Mouse (Mus musculus) adrenal gland, adult (tissue): ENCODE data around the gene Synrg.

ENCODE experiments used
- DNase-seq, 2 experiments: peaks; one replicate each; pipeline ENCODE4 v3.0.0; 2022 to 2023; ENCODE audit warnings: low spot score in 1 of 2; ENCODE audit not compliant: inconsistent age in 2 of 2

Gene Synrg

GRCm38 (mm10) chr11:84032559-84032958 is 68.3 kb downstream of the Synrg start:
- DNase-seq, result no peak

- peak; percentile 49 to 74 for DNase-seq
Observed at GRCm38 (mm10) chr11:84033671-84034070, 69.4 kb downstream of the Synrg start.

GRCm38 (mm10) chr11:84040621-84041020 is 76.4 kb downstream of the Synrg start:
- no peak for DNase-seq

DNA sequence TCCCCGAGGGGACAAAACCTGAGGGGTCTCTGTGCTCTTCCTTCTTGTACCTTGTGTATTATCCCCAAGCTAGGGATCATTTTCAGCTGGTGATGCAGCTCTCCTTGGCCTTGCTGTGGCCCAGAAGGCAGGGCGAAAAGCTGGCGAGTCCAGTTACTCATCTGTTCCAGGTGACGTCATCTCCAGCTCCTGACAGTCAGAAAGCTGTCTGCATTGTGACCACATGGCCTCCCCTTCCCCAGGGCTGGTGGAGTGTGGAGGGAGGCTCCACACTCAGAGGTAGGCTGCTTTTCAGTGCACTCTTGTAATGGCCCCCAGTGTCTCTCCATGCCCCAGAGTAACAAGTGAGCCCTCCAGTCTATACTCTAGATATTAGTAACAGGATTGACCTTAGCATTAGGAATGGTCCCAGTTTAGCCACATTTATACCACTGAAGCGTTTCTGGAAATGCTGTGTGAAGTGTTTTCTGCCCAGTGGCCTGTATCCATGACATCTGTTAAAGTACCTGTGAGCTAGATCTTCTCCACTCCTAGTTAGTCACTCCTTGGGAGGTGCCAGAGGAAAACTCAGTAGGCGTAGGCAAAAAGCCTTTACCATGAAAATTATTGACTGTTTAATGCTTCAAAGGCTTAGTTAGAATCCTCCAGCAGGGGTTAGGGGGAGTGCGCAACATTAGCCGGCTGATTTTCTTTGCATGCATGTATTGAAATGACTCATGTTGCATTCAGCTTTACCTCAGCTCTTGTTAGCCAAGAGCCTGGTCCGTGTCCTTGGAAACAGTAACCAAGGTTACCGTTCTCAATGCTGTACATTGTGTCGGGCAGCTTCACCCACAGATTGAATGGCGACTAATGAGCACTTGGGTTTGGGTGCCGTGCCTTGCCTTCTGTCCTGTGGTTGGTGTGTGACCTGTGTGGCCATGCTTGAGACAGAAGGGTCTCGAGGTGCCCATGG is 78.9 kb downstream of the Synrg start:
- peak; percentile 85 to 92 for DNase-seq

DNA sequence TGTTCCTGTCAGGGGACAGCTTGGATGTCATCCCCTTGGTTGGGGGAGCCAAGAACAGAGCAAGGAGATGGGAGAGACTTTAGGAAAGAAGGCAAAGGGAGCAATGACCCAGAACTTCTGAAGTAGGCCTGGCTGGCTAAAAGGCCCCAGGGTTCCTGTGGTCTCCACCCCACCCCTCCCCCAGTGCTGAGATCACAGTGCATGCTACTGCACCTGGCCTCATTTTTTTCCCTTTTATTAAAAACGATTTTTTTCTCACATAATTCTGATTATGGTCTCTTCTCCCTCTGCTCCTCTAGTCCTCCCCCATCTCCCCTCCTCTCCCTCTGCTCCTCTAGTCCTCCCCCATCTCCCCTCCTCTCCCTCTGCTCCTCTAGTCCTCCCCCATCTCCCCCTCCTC is 80.8 kb downstream of the Synrg start:
- no peak for DNase-seq

GRCm38 (mm10) chr11:84047270-84047669 is 83.0 kb downstream of the Synrg start:
- DNase-seq, result no peak

GRCm38 (mm10) chr11:84048411-84048810 is 84.2 kb downstream of the Synrg start:
- DNase-seq, result no peak

GRCm38 (mm10) chr11:84053055-84053454 is 88.8 kb downstream of the Synrg start:
- no peak for DNase-seq

DNA sequence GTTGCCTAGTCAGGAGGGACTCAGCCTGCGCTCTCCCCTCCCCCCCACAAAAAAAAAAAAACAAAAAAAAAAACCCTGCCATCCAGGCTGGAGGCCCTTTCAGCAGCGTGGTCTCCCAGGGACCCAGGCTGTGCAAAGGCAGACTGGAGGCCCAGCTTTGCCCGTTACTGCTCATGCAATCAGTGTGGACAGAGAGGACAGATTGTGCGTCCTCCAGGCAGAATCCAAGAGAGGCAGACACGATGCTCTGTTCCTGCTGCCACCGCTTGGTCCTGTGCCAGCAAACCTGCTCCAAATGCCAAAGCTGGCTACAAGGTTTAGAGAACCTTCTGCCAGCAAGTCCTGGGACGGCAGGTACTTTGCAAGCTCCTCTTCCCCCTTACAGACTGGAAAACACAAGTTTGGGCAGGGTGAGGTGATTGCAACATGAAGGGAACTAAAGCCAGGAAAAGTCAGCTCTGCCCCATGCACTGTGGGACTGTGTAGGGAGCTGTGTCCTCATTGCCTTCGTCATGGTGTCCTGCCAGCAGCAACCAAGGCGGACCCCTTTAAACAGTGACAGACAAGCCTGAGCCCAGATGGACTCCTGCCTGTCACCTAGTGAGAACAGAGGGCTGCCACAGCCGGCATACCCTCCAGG is 89.4 kb downstream of the Synrg start:
- DNase-seq, result peak; percentile 64

DNA sequence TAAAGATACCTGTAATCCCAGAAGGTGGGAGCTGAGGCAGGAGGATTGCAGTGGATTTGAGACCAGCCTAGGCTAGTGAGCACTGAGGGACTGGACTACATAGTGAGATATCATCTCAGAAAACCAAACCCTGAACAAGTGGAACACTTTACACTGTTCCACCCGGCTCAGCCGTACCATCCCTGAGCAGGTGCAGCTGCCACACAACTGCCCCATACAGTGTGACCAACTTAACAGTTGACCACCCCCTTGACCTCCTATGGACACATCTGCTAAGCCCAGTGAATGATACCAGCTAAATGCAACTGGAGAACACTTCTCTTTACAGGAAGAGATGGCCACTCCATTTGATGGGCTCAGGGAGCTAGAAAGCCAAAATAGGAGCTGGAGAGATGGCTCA is 93.2 kb downstream of the Synrg start:
- DNase-seq, result no peak

- DNase-seq, result no peak
Observed at GRCm38 (mm10) chr11:84059784-84060183, 95.6 kb downstream of the Synrg start.

DNA sequence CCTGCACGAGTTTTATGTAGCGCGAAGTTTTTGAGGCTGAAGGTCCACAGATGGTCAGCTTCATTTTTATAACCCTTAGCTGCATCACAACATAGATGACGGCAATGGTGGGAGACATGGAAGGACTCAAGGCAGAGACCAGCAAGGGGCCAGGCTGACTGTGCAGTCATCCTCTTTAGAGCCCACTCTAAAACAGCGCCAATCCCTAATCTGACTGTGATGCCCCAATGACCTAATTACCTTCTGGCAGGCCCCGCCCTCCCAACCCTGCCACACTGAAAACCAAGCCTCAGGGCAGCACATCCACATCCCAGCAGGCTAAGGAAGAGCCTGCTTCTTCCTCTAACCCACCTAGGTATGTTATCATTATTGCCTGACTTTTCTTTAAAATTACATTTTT is 96.4 kb downstream of the Synrg start:
- no peak for DNase-seq

- no peak for DNase-seq
Observed at GRCm38 (mm10) chr11:84061881-84062280, 97.7 kb downstream of the Synrg start.

GRCm38 (mm10) chr11:84062805-84063204 is 98.6 kb downstream of the Synrg start:
- peak; percentile 58 to 68 for DNase-seq

DNA sequence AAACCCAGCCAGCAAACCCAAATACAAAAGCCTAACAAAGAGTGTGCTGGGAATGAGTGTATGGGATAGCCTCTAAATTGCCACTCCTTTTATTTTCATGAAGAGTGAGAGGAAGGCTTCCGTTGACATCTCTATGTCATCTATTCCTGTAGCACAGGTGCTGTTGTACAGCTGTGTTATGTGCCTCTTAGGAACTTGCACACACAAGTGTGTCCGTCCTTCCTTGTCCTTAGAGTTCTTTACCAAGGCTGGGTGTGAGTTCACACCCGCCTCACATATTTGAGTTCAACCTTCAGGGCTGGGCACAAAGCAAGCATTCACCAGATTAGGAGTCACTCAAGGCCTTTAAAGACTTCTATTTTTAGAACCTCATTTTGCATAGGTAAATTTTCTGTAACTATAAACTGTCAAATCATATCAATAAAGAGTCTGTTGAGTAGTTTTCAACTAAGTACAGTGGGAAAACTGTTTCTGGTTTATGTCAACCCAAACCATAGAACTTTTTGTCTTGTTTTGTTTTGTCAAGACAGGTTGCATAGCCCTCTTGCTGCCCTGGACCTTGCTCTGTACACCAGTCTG is 99.5 kb downstream of the Synrg start:
- DNase-seq, result no peak

DNA sequence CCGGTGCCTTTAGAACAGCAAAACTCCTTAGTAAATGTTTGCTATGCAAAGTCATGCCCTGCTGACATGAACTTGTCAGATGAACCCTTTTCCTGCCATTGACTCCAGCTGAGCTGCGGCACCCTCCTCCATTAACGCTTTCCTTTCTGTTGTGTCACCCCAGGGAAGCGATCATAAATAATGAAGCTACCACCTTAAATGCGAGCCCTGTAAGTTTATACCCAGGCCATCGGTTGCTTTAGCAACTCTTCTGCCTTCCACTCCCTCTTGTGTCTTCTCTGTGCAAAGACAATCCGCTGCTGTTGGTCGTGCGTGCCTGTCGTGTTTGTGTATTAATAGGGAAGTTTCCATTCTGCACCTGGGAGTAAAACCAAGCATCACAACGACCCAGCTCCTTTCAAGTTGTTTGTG is 101.8 kb downstream of the Synrg start:
- DNase-seq, result peak; percentile 47 to 72

DNA sequence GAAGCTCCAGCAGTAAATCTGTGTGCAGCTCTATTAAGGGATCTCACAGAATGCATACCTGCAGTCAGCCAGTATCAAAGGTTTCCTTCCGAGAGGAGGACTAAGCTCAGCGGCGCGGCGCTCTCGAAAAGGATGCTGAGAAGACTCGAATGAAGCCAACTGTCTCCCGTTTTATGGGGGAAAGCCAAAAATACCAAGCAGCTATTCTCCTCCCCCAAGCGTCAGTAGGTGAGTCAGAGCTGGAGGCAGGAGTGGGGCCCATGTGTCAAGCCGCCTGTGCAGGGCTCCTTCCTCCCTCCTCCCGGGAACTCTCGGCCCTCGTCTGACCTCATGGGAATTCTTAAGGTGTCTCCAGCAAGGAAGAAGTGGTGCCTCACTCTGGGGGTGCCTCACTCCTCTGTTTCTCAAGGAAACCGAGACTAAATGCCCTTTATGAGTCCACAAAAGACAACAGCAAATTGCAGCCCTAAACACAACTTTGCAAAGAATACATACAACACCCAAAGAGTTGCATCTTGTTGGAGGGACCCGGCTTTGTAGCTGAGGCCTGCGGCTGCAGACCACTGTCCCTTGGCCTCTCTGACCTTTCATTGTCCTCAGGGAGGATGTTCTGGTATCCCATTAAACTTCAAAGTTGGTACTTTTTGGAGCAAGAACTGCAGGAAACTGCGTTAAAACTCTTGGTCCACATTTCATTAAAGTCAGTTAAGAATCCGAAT is 102.9 kb downstream of the Synrg start:
- DNase-seq, result peak; percentile 86 to 93

- DNase-seq, result peak in 1 of 2 experiments; percentile 87
Observed at GRCm38 (mm10) chr11:84067720-84068190, 103.5 kb downstream of the Synrg start.

- peak; percentile 75 to 89 for DNase-seq
Observed at GRCm38 (mm10) chr11:84068191-84069033, 104.2 kb downstream of the Synrg start.

DNA sequence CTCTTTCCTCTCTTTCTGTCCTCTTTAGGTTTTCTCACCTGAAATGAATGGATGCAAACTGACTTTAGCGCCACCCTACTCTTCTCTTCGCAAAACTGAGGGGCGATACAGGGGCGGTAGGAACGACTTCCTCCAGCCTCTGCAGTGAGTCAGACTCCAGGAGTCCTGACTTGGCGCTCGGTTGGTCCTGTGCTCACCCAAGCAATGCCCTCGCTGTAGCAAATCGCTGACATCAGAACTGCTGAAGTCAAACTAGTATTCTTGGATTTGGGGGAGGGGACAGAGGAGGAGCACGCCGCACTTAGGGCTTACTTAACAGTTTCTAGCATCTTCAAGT is 104.8 kb downstream of the Synrg start, which contains the start of gene Dusp14:
Gene Dusp14, minus strand, starts transcription at position 228 of the 337 bp plus-strand sequence.
- peak in 1 of 2 experiments; percentile 55 for DNase-seq
